Mouse (Mus musculus) stomach, postnatal 0 days (tissue): Measurements from ENCODE around the gene Prl7c1. TPM values are rescaled to one million over a fixed set of nuclear protein-coding genes. Genes with fewer than 3 reads are reported as not detected.

Experiments
- polyA plus RNA-seq: library from polyadenylated mRNA; unstranded; fragments of >200 nt; fragmentation: Nextera tagmentation; extraction: Ambion mirVana; gene quantifications from 2 replicates; pipeline ENCODE4 v1.2.1, GENCODE M21; 2015

Prl7c1 gene
- polyA plus RNA-seq, 1 experiment from 2014 or later: not detected

Other genes with a start within 250 kb of the Prl7c1 start
- not detected in 2 replicates for gene Prl8a9, start 216.2 kb downstream of the Prl7c1 start, polyA plus RNA-seq
- gene Prl8a1, start 198.6 kb downstream of the Prl7c1 start, polyA plus RNA-seq: not detected in 2 replicates
- gene Prl7b1, start 170.2 kb downstream of the Prl7c1 start, polyA plus RNA-seq: not detected in 2 replicates
- not detected in 2 replicates for gene Prl7a1, start 138.3 kb downstream of the Prl7c1 start, polyA plus RNA-seq
- not detected in 2 replicates for gene Prl7a2, start 112.8 kb downstream of the Prl7c1 start, polyA plus RNA-seq
- not detected in 2 replicates for gene Prl7d1, start 64.1 kb downstream of the Prl7c1 start, polyA plus RNA-seq
- gene Prl2a1, start 20.9 kb upstream of the Prl7c1 start, polyA plus RNA-seq: not detected in 2 replicates
- not detected in 2 replicates for gene Prl2c1, start 68.5 kb upstream of the Prl7c1 start, polyA plus RNA-seq
- not detected in 2 replicates for gene Prl4a1, start 235.4 kb upstream of the Prl7c1 start, polyA plus RNA-seq